Mouse (Mus musculus): Measurements from ENCODE around the gene Ccdc97. TPM values are rescaled to one million over a fixed set of nuclear protein-coding genes. Genes with fewer than 3 reads are reported as not detected.

Gene Ccdc97
- polyA plus RNA-seq, 1 experiment from 2014 or later = 34.0 TPM

GRCm38 (mm10) chr7:25674297-25674696 lies 44.6 kb downstream of the Ccdc97 start:
- peaks cover 33% of the 10 kb centered on the region for H3K27me3 ChIP-seq (replicated peaks)
- 23% methylated on average over 9 of the region's 9 CpGs for WGBS
- no peaks in the 10 kb centered on the region for H3K9me3 ChIP-seq
- H3K27ac ChIP-seq = no peak overlapping the region
- peak overlapping the region; percentile 19; the same call in 1 of the 2 replicates for H3K4me3 ChIP-seq
- peak overlapping the region; percentile 56 for H3K4me2 ChIP-seq (replicated peaks)
- no peaks in the 10 kb centered on the region for H3K4me1 ChIP-seq
- no peak for ATAC-seq (ENCODE audit: low FRiP score, low read depth)
- H3K36me3 ChIP-seq = peaks cover 4% of the 10 kb centered on the region
- H3K9ac ChIP-seq = peak overlapping the region; percentile 44; the same call in 1 of the 2 replicates

GRCm38 (mm10) chr7:25672442-25672841 lies 46.4 kb downstream of the Ccdc97 start:
- peaks cover 33% of the 10 kb centered on the region for H3K27me3 ChIP-seq (replicated peaks)
- H3K36me3 ChIP-seq = peaks cover 21% of the 10 kb centered on the region
- ATAC-seq (ENCODE audit: low FRiP score, low read depth) = no peak
- H3K4me3 ChIP-seq = no peak overlapping the region
- H3K9ac ChIP-seq = no peak overlapping the region
- WGBS = 50% methylated on average over 4 of the region's 4 CpGs
- H3K4me2 ChIP-seq (replicated peaks) = no peak overlapping the region
- no peaks in the 10 kb centered on the region for H3K4me1 ChIP-seq
- no peak overlapping the region for H3K27ac ChIP-seq
- H3K9me3 ChIP-seq = no peaks in the 10 kb centered on the region

- Histone ChIP-seq H3K4me3 (no peak overlapping the region), H3K36me3 (peaks cover 21% of the 10 kb centered on the region), H3K27ac (no peak overlapping the region), H3K9ac (no peak overlapping the region), H3K4me1 (no peaks in the 10 kb centered on the region), H3K4me2 (replicated peaks) (no peak overlapping the region), H3K27me3 (replicated peaks) (peaks cover 33% of the 10 kb centered on the region), H3K9me3 (no peaks in the 10 kb centered on the region)
- 84% methylated on average over 2 of the region's 2 CpGs for WGBS
- no peak for ATAC-seq (ENCODE audit: low FRiP score, low read depth)
These were observed 47.2 kb downstream of the Ccdc97 start for GRCm38 (mm10) chr7:25671686-25672085.

GRCm38 (mm10) chr7:25670096-25670495 lies 48.8 kb downstream of the Ccdc97 start:
- Histone ChIP-seq H3K4me3 (no peak overlapping the region), H3K27me3 (replicated peaks) (peaks cover 25% of the 10 kb centered on the region), H3K9ac (no peak overlapping the region), H3K9me3 (no peaks in the 10 kb centered on the region), H3K4me2 (replicated peaks) (no peak overlapping the region), H3K27ac (no peak overlapping the region), H3K4me1 (no peaks in the 10 kb centered on the region), H3K36me3 (peaks cover 32% of the 10 kb centered on the region)
- WGBS = 90% methylated on average over 4 of the region's 4 CpGs
- no peak for ATAC-seq (ENCODE audit: low FRiP score, low read depth)

- Histone ChIP-seq H3K9ac (no peak overlapping the region), H3K4me2 (replicated peaks) (no peak overlapping the region), H3K27me3 (replicated peaks) (peaks cover 21% of the 10 kb centered on the region), H3K4me3 (no peak overlapping the region), H3K9me3 (no peaks in the 10 kb centered on the region), H3K4me1 (no peaks in the 10 kb centered on the region), H3K36me3 (peaks cover 35% of the 10 kb centered on the region), H3K27ac (no peak overlapping the region)
- 81% methylated on average over 9 of the region's 9 CpGs for WGBS
- no peak for ATAC-seq (ENCODE audit: low FRiP score, low read depth)
These were observed 49.3 kb downstream of the Ccdc97 start for GRCm38 (mm10) chr7:25669631-25670030.

- no peaks in the 10 kb centered on the region for H3K9me3 ChIP-seq
- H3K9ac ChIP-seq = no peak overlapping the region
- 87% methylated on average over 10 of the region's 10 CpGs for WGBS
- ATAC-seq (ENCODE audit: low FRiP score, low read depth) = no peak
- H3K27ac ChIP-seq = no peak overlapping the region
- H3K4me2 ChIP-seq (replicated peaks) = no peak overlapping the region
- peaks cover 16% of the 10 kb centered on the region for H3K27me3 ChIP-seq (replicated peaks)
- no peak overlapping the region for H3K4me3 ChIP-seq
- peaks cover 38% of the 10 kb centered on the region for H3K36me3 ChIP-seq
- no peaks in the 10 kb centered on the region for H3K4me1 ChIP-seq
These were observed 49.7 kb downstream of the Ccdc97 start for GRCm38 (mm10) chr7:25669158-25669557.

GRCm38 (mm10) chr7:25666381-25666780 lies 52.5 kb downstream of the Ccdc97 start:
- Histone ChIP-seq H3K9me3 (no peaks in the 10 kb centered on the region), H3K9ac (no peak overlapping the region), H3K36me3 (peaks cover 54% of the 10 kb centered on the region), H3K4me3 (no peak overlapping the region), H3K27ac (no peak overlapping the region), H3K4me1 (no peaks in the 10 kb centered on the region), H3K27me3 (replicated peaks) (no peaks in the 10 kb centered on the region), H3K4me2 (replicated peaks) (no peak overlapping the region)
- ATAC-seq (ENCODE audit: low FRiP score, low read depth) = no peak
- 96% methylated on average over 8 of the region's 8 CpGs for WGBS

Other genes starting within 250 kb of the Ccdc97 start
- gene Ceacam1, start 241.5 kb downstream of the Ccdc97 start, polyA plus RNA-seq (2016; fragmentation: Nextera tagmentation; extraction: Ambion mirVana) = 0.78 and 1.3 TPM in 2 replicates
- not detected in 2 replicates for gene Ceacam2, start 179.2 kb downstream of the Ccdc97 start, polyA plus RNA-seq (2016; fragmentation: Nextera tagmentation; extraction: Ambion mirVana)
- not detected in 2 replicates for gene Erich4, start 103.2 kb downstream of the Ccdc97 start, polyA plus RNA-seq (2016; fragmentation: Nextera tagmentation; extraction: Ambion mirVana)
- gene Dmac2, start 99.7 kb downstream of the Ccdc97 start, polyA plus RNA-seq (2016; fragmentation: Nextera tagmentation; extraction: Ambion mirVana) = 27.5 and 31.2 TPM in 2 replicates
- 1.8 and 2.7 TPM in 2 replicates for gene B3gnt8, start 92.4 kb downstream of the Ccdc97 start, polyA plus RNA-seq (2016; fragmentation: Nextera tagmentation; extraction: Ambion mirVana)
- gene Bckdha, start 60.1 kb downstream of the Ccdc97 start, polyA plus RNA-seq (2016; fragmentation: Nextera tagmentation; extraction: Ambion mirVana) = 48.3 and 48.4 TPM in 2 replicates
- 54.7 and 55.2 TPM in 2 replicates for gene Exosc5, start 59.9 kb downstream of the Ccdc97 start, polyA plus RNA-seq (2016; fragmentation: Nextera tagmentation; extraction: Ambion mirVana)
- gene Tmem91, start 43.9 kb downstream of the Ccdc97 start, polyA plus RNA-seq (2016; fragmentation: Nextera tagmentation; extraction: Ambion mirVana) = 3.4 and 5.7 TPM in 2 replicates
- gene B9d2, start 38.3 kb downstream of the Ccdc97 start, polyA plus RNA-seq (2016; fragmentation: Nextera tagmentation; extraction: Ambion mirVana) = 34.8 and 35.7 TPM in 2 replicates
- 2.4 and 2.6 TPM in 2 replicates for gene Tgfb1, start 32.1 kb downstream of the Ccdc97 start, polyA plus RNA-seq (2016; fragmentation: Nextera tagmentation; extraction: Ambion mirVana)
- gene Hnrnpul1, start 35.7 kb upstream of the Ccdc97 start, polyA plus RNA-seq (2016; fragmentation: Nextera tagmentation; extraction: Ambion mirVana) = 64.7 and 67.0 TPM in 2 replicates
- 33.0 and 35.7 TPM in 2 replicates for gene Axl, start 69.6 kb upstream of the Ccdc97 start, polyA plus RNA-seq (2016; fragmentation: Nextera tagmentation; extraction: Ambion mirVana)
- gene Cyp2s1, start 97.8 kb upstream of the Ccdc97 start, polyA plus RNA-seq (2016; fragmentation: Nextera tagmentation; extraction: Ambion mirVana) = 2.9 and 4.0 TPM in 2 replicates
- not detected in 2 replicates for gene Cyp2b10, start 178.5 kb upstream of the Ccdc97 start, polyA plus RNA-seq (2016; fragmentation: Nextera tagmentation; extraction: Ambion mirVana)